Mouse (Mus musculus) G1E (cell line): ENCODE data around the gene Gimap3.

Experiments
- CTCF ChIP-seq: IDR thresholded peaks from 2 replicates; pipeline ENCODE4 v1.5.1; 2012; ENCODE audit warnings: low read depth, low read length, inconsistent platforms, mixed read lengths
- GATA1 ChIP-seq: IDR thresholded peaks from 2 replicates; pipeline ENCODE4 v1.6.1; 2012; ENCODE audit warnings: borderline replicate concordance, low read length, inconsistent platforms, mixed read lengths

DNA sequence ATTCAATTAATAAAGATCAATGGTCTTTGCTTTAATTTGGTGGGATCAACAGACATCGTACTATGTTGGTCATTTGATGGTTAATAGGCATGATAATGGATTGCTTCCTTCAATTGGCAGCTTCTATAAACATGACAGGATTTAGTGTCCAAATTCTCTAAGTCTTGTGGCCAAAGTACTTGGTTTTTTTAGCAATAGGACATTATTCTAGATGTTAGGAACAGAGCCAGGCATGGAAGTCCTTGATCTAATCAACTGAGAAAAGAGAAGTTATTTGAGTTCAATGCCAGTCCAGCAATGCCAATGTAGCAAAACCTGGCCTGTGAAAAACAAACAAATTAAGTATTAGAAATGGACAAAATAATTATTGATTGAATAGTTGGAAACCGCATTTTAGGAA, 14.9 kb upstream of the Gimap3 start:
- TF ChIP-seq CTCF: no peak
- TF ChIP-seq GATA1: no peak
